Mouse (Mus musculus): ENCODE measurements around the gene Adssl1.

Adssl1 gene

GRCm38 (mm10) chr12:112674132-112675011 is 54.5 kb downstream of the Adssl1 start, which contains the start of gene Akt1:
Gene Akt1, minus strand, starts transcription at chr12:112674884.
- in situ Hi-C loops (cut with MboI, MseI) = no loop called here

GRCm38 (mm10) chr12:112675245-112676035 is 55.6 kb downstream of the Adssl1 start:
- in situ Hi-C loops (cut with MboI, MseI) = no loop called here

- in situ Hi-C loops (cut with MboI, MseI) = no loop called here
These were observed 57.2 kb downstream of the Adssl1 start for GRCm38 (mm10) chr12:112677076-112677475.

GRCm38 (mm10) chr12:112677943-112678554 is 58.2 kb downstream of the Adssl1 start:
- in situ Hi-C loops (cut with MboI, MseI) = no loop called here

GRCm38 (mm10) chr12:112678555-112679026 is 58.7 kb downstream of the Adssl1 start, which contains the start of gene Zbtb42:
Gene Zbtb42, plus strand, starts transcription at chr12:112678828.
- in situ Hi-C loops (cut with MboI, MseI) = no loop called here

- in situ Hi-C loops (cut with MboI, MseI) = no loop called here
These were observed 59.5 kb downstream of the Adssl1 start for GRCm38 (mm10) chr12:112679027-112679996.

GRCm38 (mm10) chr12:112683351-112683750 is 63.5 kb downstream of the Adssl1 start:
- in situ Hi-C loops (cut with MboI, MseI) = no loop called here

GRCm38 (mm10) chr12:112688458-112688857 is 68.6 kb downstream of the Adssl1 start:
- in situ Hi-C loops (cut with MboI, MseI) = no loop called here
